Mouse (Mus musculus): ENCODE measurements around the gene Xlr3b. TPM values are rescaled to one million over a fixed set of nuclear protein-coding genes. Genes with fewer than 3 reads are reported as not detected.

The Xlr3b gene
- polyA plus RNA-seq (2021; fragmentation: Nextera tagmentation), result 1.3 and 3.3 TPM in 2 replicates
- long read RNA-seq, experiment 1, result 0 reads
- long read RNA-seq, experiment 2, partial matches to known transcripts, result 0 of 4 reads
- long read RNA-seq, experiment 2, other reads (novel, unspliced or antisense), result 0 of 4 reads

DNA sequence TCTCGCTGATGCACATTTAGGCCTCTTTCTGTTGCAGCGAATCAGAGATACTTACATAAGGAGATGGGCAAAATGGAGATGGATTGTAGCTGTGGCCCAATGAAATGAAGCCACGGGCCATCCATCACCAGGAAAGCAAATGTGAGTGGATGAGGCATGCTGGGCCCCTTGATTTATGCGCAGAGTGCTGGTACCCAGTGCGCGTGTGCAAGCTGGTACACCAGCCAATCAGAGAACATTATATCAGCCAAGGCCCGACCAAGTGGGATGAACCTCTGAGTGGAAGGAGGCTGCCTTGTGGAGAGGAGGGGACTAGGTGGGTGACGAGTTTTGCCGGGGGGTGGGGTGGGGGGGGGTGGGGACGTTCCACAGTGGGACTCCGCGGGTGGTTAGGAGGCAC lies at the start of gene Xlr3b:
TSS of gene Xlr3b (plus strand) at position 274 of the 400 bp plus-strand sequence.

DNA sequence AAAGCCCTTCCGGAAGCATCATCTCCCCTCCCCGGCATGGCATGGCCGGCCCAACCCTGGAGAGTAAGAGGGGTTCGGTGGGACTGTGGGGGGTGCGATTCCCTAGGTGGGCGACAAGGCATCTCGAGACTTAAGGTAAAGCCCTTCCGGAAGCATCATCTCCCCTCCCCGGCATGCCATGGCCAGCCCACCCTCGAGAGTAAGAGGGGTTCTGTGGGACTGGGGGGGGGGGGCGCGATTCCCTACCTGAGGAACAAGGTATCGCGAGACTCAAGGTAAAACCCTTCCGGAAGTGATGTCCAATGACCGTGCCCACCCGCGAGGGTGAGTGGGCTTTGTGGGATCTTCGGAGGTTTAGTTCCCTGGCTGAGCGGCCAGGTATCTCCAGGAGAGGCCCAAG lies 43.5 kb upstream of the Xlr3b start, which contains the start of gene Xlr5b:
TSS of gene Xlr5b (plus strand) at position 301 of the 400 bp plus-strand sequence.

DNA sequence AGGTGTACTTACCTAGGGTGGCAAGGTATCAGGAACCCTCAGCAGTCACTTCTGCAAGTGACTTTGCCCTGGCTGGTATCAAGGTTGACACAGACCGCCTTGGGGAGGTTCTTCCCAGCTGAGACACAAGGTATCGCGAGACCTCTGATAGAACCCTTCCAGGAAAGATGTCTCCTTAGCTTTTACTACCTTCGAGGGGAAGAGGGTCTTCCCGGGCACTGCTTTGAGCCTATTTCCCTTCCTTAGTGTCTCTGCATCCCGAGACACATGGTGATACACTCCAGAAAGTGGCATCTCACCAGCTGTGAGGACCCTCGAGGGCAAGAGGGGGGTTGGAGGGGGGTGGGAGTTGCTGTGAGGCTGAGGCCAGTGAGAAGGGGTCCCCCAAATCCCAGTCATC lies 42.7 kb upstream of the Xlr3b start, which contains the start of gene DXBay18:
TSS of gene DXBay18 (minus strand) at position 101 of the 400 bp plus-strand sequence.

DNA sequence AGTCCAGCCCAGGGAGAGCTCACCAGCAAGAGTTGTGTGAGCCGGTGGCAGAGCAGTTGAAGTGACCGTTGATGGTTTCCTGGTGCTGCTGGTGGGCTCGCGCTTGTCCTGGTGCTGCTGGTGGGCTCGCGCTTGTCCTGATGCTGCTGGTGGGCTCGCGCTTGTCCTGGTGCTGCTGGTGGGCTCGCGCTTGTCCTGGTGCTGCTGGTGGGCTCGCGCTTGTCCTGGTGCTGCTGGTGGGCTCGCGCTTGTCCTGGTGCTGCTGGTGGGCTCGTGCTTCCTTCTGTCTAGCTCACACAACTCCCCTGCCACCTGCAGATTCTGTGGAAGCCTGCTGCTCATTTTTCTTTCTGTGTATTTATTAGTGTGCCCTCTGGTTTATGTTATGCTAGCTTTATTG lies 15.1 kb upstream of the Xlr3b start, which contains the start of gene Spin2d:
TSS of gene Spin2d (minus strand) at position 101 of the 400 bp plus-strand sequence.

DNA sequence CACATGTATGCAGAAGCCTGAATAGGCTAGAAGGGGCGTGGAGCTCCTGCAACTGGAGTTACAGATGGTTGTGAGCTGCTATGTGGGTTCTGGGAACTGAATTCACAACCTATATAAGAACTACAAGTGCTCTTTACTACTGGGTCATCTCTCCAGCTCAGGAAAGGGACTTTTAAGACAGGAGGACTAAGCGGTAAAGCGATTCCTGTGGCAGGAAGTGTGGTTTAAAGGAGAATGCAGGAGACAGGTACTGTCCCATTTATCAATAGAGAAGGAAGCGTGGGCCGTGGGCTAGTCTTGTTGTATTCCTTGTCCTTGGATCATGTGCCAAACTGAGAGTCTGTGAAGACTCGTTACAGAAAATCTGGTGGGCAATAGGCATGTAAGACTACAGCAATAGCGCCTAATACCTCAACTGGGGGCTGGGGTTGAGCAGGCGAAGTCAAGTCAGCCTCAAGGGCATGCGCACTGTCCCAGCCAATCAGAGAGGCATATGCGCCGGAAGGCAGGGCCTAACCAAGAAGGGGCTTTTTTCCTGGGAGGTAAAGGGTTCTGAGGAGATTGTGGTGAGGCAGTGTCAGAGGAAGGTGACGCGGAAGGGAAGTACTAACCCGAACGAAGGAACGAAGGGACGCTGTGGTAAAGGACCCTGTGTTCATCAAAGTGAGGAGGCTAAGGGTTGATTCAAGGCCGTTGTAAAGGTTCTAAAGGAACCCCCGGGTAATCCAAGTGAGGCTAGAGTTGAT lies 22.0 kb downstream of the Xlr3b start, which contains the start of gene Xlr4b:
TSS of gene Xlr4b (plus strand) at position 515 of the 746 bp plus-strand sequence.

DNA sequence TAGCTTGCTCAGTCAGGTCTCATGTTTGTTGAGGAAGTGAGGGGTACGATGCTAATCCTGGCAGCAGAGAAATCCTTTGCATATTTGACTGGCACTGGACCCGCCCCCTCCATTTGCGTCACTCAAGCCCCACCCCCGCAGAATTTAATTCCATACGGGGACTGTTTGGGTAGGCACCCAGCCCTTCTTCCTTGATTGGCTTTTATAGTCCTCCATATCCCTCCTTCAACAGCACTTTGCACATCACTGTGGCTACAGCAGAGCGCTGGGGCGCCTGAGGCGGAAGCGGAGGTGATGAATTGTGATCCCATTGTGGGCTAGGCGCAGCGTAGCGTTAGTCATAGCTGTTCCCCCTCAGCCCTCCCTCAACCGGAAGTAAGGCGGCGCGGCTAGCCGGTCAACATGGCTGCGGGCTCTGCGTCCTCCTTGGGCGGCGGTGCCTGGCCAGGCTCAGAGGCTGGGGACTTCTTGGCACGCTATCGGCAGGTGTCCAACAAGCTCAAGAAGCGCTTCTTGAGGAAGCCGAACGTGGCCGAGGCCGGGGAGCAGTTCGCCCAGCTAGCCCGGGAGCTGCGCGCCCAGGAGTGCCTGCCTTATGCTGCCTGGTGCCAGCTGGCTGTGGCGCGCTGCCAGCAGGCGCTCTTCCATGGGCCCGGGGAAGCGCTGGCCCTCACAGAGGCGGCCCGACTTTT lies 36.1 kb downstream of the Xlr3b start, which contains the start of gene F8a:
TSS of gene F8a (plus strand) at position 378 of the 692 bp plus-strand sequence.

DNA sequence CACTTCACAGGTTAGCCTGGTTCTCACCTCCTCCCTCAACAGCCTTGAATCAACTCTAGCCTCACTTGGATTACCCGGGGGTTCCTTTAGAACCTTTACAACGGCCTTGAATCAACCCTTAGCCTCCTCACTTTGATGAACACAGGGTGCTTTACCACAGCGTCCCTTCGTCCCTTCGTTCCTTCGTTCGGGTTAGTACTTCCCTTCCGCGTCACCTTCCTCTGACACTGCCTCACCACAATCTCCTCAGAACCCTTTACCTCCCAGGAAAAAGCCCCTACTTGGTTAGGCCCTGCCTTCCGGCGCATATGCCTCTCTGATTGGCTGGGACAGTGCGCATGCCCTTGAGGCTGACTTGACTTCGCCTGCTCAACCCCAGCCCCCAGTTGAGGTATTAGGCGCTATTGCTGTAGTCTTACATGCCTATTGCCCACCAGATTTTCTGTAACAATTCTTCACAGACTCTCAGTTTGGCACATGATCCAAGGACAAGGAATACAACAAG lies 50.9 kb downstream of the Xlr3b start, which contains the start of gene Xlr4c:
TSS of gene Xlr4c (minus strand) at position 310 of the 505 bp plus-strand sequence.

Other genes starting within 250 kb of the Xlr3b start
- 0.60 and 0.70 TPM in 2 replicates for gene Zfp185, start 204.9 kb upstream of the Xlr3b start, polyA plus RNA-seq (2021; fragmentation: Nextera tagmentation)
- gene Pnma5, start 155.1 kb upstream of the Xlr3b start, polyA plus RNA-seq (2021; fragmentation: Nextera tagmentation), result not detected in 2 replicates
- 0.59 and 1.3 TPM in 2 replicates for gene Pnma3, start 127.4 kb upstream of the Xlr3b start, polyA plus RNA-seq (2021; fragmentation: Nextera tagmentation)
- gene Xlr4a, start 109.7 kb upstream of the Xlr3b start, polyA plus RNA-seq (2021; fragmentation: Nextera tagmentation), result 0.15 TPM in 1 of 2 replicates, not detected in the other
- gene Xlr3a, start 95.1 kb upstream of the Xlr3b start, polyA plus RNA-seq (2021; fragmentation: Nextera tagmentation), result 0.97 and 2.4 TPM in 2 replicates
- 0.37 TPM in 1 of 2 replicates, not detected in the other for gene Gm14685, start 75.2 kb upstream of the Xlr3b start, polyA plus RNA-seq (2021; fragmentation: Nextera tagmentation)
- not detected in 2 replicates for gene Xlr5b, start 43.4 kb upstream of the Xlr3b start, polyA plus RNA-seq (2021; fragmentation: Nextera tagmentation)
- gene DXBay18, start 42.8 kb upstream of the Xlr3b start, polyA plus RNA-seq (2021; fragmentation: Nextera tagmentation), result 0.28 TPM in 1 of 2 replicates, not detected in the other
- not detected in 2 replicates for gene Spin2d, start 15.2 kb upstream of the Xlr3b start, polyA plus RNA-seq (2021; fragmentation: Nextera tagmentation)
- 0.48 TPM in 1 of 2 replicates, not detected in the other for gene Xlr4b, start 22.1 kb downstream of the Xlr3b start, polyA plus RNA-seq (2021; fragmentation: Nextera tagmentation)
- 16.8 and 21.8 TPM in 2 replicates for gene F8a, start 36.1 kb downstream of the Xlr3b start, polyA plus RNA-seq (2021; fragmentation: Nextera tagmentation)
- not detected in 2 replicates for gene Xlr4c, start 50.9 kb downstream of the Xlr3b start, polyA plus RNA-seq (2021; fragmentation: Nextera tagmentation)
- not detected in 2 replicates for gene Xlr3c, start 73.2 kb downstream of the Xlr3b start, polyA plus RNA-seq (2021; fragmentation: Nextera tagmentation)
- gene Xlr5a, start 100.8 kb downstream of the Xlr3b start, polyA plus RNA-seq (2021; fragmentation: Nextera tagmentation), result 0.31 TPM in 1 of 2 replicates, not detected in the other
- gene Xlr5c, start 100.8 kb downstream of the Xlr3b start, polyA plus RNA-seq (2021; fragmentation: Nextera tagmentation), result 0.20 TPM in 1 of 2 replicates, not detected in the other
- not detected in 2 replicates for gene Gm45015, start 144.6 kb downstream of the Xlr3b start, polyA plus RNA-seq (2021; fragmentation: Nextera tagmentation)
- 3.4 and 3.9 TPM in 2 replicates for gene Zfp275, start 150.4 kb downstream of the Xlr3b start, polyA plus RNA-seq (2021; fragmentation: Nextera tagmentation)
- gene Gm18336, start 206.5 kb downstream of the Xlr3b start, polyA plus RNA-seq (2021; fragmentation: Nextera tagmentation), result not detected in 2 replicates
- gene Zfp92, start 218.9 kb downstream of the Xlr3b start, polyA plus RNA-seq (2021; fragmentation: Nextera tagmentation), result 0.55 and 0.64 TPM in 2 replicates
- not detected in 2 replicates for gene Trex2, start 243.1 kb downstream of the Xlr3b start, polyA plus RNA-seq (2021; fragmentation: Nextera tagmentation)

Measured in left cerebral cortex, adult 6 months (tissue).